Mouse (Mus musculus) natural killer cell, adult 2 months (primary cell): Measurements from ENCODE around the gene Slc30a1.

ENCODE experiments used
- DNase-seq, 2 experiments: peaks; one replicate each; pipeline ENCODE4 v3.0.0; 2022; ENCODE audit warnings: low spot score in 2 of 2

Slc30a1 gene

DNA sequence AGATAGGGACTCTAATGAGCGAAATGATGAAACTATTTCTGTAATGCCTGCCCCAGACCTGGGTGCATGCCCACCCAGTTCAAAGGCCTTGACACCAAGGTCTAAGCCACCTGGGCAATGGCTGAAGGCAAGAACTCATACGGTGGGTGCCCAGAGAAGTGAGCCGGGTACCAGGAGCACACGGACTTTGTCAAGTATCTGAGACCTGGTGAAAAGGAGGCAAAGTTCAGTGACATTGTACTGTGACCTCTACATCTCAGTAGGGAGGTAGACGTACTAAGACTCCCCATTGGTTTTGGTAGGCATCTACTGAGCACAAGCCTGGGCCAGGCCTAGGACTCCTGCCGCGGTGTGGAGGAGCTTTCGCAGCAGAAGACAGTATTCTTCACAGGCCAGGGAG lies 38.8 kb downstream of the Slc30a1 start:
- no peak for DNase-seq

DNA sequence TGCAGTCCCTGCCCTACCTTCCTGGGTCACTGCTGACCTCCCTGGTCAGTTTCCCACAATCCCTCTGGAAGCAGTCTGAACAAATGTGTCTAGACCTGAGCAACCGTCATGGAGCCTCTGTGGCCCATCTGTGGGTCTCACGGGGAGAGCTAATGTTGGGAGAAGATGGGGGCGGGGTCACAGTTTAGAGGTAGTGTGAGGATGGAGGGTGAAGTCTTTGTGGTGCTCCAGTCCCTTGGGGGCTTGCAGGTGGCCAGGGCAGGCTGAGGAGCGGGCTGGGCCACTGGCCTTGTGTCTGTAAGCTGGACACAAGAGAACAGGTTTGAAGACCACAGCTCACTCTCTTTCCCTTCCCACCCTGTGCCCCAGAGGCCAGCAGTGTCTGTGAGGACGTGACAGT lies 39.2 kb downstream of the Slc30a1 start:
- no peak for DNase-seq

DNA sequence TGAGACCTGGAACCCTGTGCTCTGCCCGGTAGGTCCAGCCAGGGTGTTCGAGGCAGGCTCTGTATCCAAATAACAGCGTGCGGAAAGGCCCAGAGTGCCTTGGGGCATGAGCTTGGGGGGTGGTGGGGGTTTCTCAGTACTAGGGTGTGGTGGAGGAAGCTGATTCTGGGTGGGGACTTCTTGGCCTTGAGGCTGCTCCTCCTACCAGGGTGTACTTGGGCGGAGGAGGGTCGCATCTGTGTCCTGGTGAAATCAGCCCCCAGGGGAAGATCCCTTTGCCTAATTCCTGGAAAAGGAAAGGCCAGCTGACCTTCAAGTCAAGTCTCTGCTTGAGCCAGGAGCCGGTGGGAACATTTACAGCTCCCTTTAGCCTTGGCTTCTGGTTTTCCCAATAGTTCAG lies 39.7 kb downstream of the Slc30a1 start:
- no peak for DNase-seq

DNA sequence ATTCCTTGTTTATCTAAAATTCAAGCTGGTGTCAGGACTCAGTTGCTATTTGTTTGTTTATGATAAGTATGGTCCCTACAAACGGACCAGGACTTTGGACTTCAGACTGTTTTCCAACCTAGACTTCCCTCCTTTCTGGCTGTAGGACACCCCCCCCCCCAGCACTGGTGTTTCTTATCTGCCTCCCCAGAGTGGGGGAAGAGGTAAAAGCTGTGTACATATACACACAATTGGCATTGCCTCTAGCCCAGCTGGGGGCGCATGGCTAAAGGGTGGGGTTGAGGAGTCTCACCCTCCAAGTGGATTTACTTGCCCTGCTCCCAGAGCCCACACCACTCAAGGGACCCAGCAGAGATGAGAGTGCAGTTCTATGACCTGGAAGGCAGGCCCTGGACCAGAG lies 40.3 kb downstream of the Slc30a1 start:
- DNase-seq = no peak

DNA sequence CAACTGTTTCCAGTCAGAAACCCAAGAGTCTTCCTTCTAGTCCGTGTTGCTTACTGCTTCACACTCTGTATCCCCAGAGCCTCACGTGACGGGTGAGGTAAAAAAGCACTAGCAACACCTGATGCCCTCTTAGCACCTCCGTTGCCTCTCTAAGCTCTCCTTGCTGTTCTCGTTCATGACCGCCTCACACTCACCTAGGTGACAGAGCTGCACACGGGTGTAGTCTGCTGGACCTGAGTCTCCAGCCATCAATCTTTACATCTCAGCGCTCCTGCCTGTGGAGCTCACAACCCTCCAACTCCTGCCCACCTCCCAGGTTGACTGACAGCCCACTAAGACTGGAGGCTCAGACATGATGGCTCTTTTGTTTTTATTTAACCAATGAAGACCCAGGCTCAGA lies 41.2 kb downstream of the Slc30a1 start:
- DNase-seq = no peak

DNA sequence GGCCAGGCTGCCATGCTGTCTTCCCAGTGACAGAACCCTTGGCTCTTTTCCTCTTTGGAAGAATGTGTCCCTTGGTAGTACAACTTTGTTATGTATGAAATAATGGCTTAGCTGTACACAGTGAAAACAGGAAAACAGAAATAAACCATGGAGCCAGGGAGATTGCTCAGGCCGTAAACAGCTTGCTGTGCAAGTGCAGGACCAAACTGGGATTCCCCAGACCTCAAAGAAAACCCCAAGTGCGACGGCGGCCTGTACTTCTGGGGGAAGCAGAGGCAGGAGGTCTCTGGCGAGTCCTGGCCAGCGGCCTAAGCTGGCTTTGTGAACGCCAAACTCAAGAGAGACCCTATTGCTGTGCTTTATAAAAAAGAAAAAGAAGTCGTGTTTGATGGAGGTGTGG lies 42.0 kb downstream of the Slc30a1 start:
- no peak for DNase-seq

DNA sequence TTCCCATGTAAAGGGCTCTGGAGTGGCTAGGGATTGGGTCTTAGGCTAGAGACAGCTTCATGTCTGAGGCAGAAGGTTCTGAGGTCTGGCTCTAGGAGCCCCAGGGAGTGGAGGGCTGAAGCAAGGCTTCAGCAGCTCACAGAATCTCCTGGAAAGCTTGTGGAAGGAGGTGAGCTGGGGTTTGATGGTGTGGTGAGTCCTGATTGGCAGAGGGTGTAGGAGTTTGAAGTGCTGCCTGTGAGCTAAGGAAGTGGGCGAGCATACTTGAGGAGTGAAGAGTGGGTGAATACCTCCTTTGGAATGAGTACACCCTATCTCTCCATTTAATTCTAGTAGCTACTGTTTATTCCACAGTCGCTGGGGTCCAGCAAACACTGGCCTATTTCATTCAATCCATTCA lies 44.0 kb downstream of the Slc30a1 start:
- DNase-seq = no peak

DNA sequence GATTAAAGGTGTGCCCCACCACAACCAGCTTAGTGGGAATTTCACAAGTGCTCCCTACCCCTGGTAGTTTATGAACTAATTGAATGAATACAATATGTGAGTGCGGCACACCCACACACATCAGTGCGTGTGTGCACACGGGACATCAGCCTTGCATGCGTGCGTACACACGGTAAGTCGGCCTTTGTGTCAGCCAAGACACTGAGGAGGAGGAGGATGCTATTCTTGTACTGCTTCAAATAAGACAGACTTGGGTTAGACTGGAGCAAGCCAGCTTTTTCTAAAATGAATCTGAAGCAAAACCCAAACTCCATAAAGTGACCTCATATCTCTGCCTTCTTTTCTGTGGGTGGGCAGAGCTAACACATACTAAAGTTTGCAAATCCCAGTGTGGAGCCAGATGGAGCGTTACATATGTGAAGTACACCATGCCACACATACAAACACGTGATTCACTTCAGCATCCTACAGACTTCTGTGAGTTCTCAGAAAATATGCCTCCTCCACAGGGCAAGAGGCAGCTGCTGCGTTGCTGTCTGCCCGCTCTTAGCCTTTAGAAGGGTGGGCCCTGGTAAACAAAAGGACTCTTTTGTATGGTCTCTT lies 46.3 kb downstream of the Slc30a1 start:
- no peak for DNase-seq

DNA sequence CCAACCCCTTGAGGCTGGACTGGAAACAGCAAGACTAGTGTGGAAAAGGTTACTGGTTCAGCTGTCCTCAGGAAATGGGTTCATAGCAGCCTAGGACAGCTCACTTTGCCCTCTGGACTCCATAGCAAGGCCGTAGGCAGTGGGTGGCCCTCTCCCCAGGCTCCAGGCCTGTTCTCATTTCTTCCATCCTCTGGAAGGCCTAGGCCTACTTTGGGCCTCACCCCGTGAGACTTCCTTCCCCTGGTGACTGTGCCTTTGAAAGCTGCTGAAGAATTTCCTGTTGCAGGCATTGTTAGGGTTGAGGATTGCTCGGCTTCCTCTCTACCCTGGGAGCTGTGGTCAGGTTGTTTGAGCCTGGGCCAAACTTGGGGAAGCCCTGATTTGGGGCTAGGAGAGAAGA lies 48.5 kb downstream of the Slc30a1 start:
- no peak for DNase-seq

DNA sequence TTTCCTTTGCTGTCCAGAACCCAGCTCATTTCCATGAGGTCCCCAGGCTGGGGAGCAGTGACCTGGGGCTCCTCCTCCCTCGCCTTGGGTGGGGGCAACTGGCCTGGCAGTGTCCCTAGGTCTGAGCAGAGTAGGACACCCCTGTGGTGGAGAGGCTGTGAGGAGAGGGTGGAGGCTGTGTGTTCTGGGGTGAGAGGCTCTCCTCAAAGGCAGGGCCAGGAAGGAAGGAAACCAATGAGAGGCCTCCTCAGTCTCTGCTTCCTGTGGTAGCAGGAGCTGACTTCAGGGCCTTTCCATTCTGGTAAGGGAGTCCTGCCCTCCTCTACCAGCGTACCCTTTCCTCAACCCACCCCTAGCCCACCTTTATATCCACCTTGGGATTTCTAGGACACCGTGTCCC lies 49.7 kb downstream of the Slc30a1 start:
- peak in 1 of 2 experiments; percentile 21 for DNase-seq

DNA sequence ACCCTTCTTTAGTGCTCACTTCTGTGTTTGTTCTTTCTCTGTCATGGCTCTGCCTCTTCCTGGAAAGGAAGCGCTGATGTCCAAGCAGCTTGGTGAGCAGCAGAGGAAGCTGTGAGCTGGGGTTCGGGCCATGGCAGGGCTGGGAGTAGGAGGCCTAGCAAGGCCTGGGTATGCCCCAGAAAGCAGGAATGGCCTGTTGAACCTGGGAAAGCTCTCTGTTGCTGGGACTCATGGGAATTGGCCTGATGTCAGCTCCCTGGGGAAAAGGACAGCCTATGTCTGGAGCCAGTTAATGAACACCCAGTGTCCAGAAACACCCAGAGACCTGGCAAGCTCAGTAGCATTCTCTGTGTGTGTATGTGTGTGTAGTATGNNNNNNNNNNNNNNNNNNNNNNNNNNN lies 50.3 kb downstream of the Slc30a1 start:
- DNase-seq = no peak

DNA sequence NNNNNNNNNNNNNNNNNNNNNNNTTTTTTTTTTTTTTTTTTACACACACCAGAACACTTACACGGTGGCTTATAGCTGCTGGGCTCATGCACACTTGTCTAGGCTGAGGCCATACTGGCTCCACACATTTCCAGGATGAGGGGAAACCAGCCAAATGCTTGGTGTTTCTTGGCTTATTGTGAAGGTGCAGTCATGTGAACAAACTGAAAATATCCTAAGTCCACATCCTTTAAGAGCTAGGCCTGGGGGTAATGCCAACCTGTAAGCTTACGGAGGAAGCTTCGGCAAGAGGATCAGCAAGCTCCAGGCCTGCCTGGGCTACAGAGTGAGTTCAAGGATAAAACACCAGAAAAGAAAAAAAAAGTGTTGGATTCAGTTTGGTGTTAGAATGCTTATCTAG lies 50.8 kb downstream of the Slc30a1 start:
- no peak for DNase-seq

DNA sequence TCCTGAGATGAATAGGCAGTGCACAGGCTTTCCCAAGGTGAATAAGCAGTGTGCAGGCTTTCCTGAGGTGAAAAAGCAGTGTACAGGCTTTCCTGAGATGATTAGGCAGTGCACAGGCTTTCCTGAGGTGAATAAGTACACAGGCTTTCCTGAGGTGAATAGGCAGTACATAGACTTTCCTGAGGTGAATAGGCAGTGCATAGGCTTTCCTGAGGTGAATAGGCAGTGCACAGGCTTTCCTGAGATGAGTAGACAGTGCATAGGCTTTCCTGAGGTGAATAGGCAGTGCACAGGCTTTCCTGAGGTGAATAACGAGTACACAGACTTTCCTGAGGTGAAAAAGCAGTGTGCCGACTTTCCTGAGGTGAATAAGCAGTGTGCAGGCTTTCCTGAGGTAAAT lies 54.4 kb downstream of the Slc30a1 start:
- DNase-seq = no peak
